Mouse (Mus musculus) liver, embryonic 16.5 days (tissue): Measurements from ENCODE around the gene Nup93. TPM values are rescaled to one million over a fixed set of nuclear protein-coding genes. Genes with fewer than 3 reads are reported as not detected.
A peak's percentile ranks its signal among the peaks of the same experiment; 100 is the strongest.

Source experiments
- ATAC-seq: fragments of 200-750 bp; cut with Nextera tagmentation; 2 replicates; pipeline ENCODE4 v1.8.0; 2017; ENCODE audit warnings: low read depth, mild to moderate bottlenecking, moderate number of reproducible peaks, moderate library complexity
- H3K27ac ChIP-seq: fragments of 300-500 bp; sonication (generic); 2 replicates; pipeline ENCODE4 v1.5.1; 2014; ENCODE audit warnings: mild to moderate bottlenecking, low read length
- H3K27me3 ChIP-seq: fragments of 300-500 bp; sonication (generic); 2 replicates; pipeline ENCODE4 v1.6.1; 2014; ENCODE audit warnings: low read depth, low read length, mixed read lengths; ENCODE audit not compliant: control insufficient read depth, insufficient read depth
- H3K36me3 ChIP-seq: fragments of 300-500 bp; sonication (generic); 2 replicates; pipeline ENCODE4 v1.6.1; 2014; ENCODE audit warnings: mild to moderate bottlenecking; ENCODE audit not compliant: control insufficient read depth, insufficient read depth
- H3K4me1 ChIP-seq: fragments of 300-500 bp; sonication (generic); 2 replicates; pipeline ENCODE4 v1.6.1; 2014; ENCODE audit warnings: low read depth, low read length, mixed read lengths; ENCODE audit not compliant: control insufficient read depth
- H3K4me2 ChIP-seq: fragments of 300-500 bp; sonication (generic); 2 replicates; pipeline ENCODE4 v1.6.1; 2014; ENCODE audit warnings: low read depth, low read length, mixed read lengths
- H3K4me3 ChIP-seq: fragments of 300-500 bp; sonication (generic); 2 replicates; pipeline ENCODE4 v1.5.1; 2014; ENCODE audit warnings: low read depth, mild to moderate bottlenecking, low read length
- H3K9ac ChIP-seq: fragments of 300-500 bp; sonication (generic); 2 replicates; pipeline ENCODE4 v1.6.1; 2014; ENCODE audit warnings: low read depth, low read length
- H3K9me3 ChIP-seq: fragments of 300-500 bp; sonication (generic); replicated peaks from 2 replicates; pipeline ENCODE4 v1.6.1; 2016; ENCODE audit warnings: low read length; ENCODE audit not compliant: control insufficient read depth
- WGBS: fragments of 180-500 bp; shearing (Covaris S2); extraction: QIAGEN DNeasy Blood & Tissue Kit; methylation state at CpG from one replicate; pipeline ENCODE4 v1.1.7; 2014; ENCODE audit not compliant: insufficient replicate concordance; 5-methylcytosine and 5-hydroxymethylcytosine counted together
- polyA plus RNA-seq: library from polyadenylated mRNA; unstranded; fragments of >200 nt; fragmentation: Nextera tagmentation; extraction: Ambion mirVana; gene quantifications from 2 replicates; pipeline ENCODE4 v1.2.1, GENCODE M21; 2015

The Nup93 gene
- polyA plus RNA-seq, 1 experiment from 2014 or later, result 34.0 TPM

DNA sequence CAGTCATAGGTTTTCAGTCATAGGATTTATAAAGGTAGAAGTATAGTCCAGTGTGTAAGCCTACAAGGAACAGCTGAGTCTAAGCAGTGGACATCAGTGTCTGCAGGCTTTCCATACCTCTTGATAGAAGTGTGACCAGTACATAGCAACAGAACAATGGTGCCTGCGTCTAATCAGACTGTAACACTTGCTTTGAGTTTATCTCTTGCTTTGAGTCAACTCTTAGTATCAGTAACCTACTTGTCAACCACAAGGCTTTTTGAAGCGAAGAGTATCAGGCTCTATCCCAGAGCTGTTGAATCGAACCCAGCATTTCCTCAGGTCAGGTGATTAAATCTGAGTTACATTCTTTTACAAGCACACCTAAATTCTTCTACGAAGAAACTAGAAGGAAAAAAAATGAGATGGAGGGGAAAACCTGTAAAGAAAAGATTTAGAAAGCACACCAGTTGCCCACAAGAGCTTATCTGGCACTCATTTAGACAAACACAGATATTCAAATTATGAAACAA is 25.9 kb downstream of the Nup93 start:
- Histone ChIP-seq H3K4me2 (no peak overlapping the region), H3K27ac (no peak overlapping the region), H3K4me1 (peaks cover 9% of the 10 kb centered on the region), H3K9me3 (no peaks in the 10 kb centered on the region), H3K4me3 (no peak overlapping the region), H3K36me3 (no peaks in the 10 kb centered on the region), H3K9ac (no peak overlapping the region), H3K27me3 (no peaks in the 10 kb centered on the region)
- peak; percentile 71 for ATAC-seq
- WGBS, result 22% methylated on average over 4 of the region's 4 CpGs

DNA sequence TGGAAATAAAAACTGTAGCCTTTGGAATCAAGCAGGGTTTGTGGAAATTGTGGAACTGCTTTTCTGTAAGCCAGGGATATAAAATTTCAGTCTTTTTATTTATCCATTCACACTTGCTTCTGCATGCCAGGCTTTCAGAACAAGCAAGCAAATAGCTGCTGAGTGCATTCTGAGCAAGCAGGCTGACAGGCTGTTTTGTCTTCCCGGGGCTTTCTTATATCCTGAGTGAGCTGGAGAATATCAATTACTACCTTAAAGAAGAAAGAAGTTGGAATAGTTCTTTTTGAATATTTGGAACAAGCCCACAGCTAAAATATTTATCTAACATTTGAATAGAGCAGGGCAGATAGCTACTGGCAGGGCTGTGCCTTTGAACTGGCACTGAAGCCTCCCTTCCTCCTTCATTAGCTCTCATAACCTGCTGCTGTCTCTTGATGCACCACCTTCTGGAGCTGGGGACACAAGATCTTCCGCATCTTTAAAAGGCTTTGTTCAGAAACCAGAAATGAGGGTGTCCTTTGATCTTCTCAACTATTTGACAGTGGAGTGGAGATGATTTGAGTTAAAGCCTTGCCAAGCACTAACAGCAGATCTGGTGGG is 35.6 kb downstream of the Nup93 start:
- ATAC-seq, result no peak
- Histone ChIP-seq H3K27ac (no peak overlapping the region), H3K4me2 (no peak overlapping the region), H3K4me3 (no peak overlapping the region), H3K36me3 (no peaks in the 10 kb centered on the region), H3K4me1 (no peaks in the 10 kb centered on the region), H3K9me3 (no peaks in the 10 kb centered on the region), H3K9ac (no peak overlapping the region), H3K27me3 (no peaks in the 10 kb centered on the region)
- WGBS, result 87% methylated on average over 2 of the region's 2 CpGs

DNA sequence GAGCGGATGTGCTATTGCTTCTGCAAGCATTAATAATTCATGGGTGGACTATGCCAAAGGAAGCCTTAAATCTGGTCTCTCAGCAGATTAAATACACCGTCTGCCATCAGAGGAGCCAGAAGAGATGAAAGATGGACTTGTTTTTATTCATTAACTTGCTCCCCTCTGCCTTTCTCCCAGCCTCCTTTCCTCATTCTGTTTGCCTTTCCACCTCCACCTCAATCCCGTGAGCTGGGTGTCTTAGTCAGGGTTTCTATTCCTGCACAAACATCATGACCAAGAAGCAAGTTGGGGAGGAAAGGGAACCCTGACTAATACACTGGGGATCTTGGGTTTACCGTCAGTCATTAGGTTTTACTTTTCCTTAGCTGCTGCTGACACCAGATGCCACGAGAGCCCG is 44.5 kb downstream of the Nup93 start:
- ATAC-seq, result no peak
- Histone ChIP-seq H3K27ac (no peak overlapping the region), H3K36me3 (no peaks in the 10 kb centered on the region), H3K27me3 (no peaks in the 10 kb centered on the region), H3K9me3 (no peaks in the 10 kb centered on the region), H3K4me2 (no peak overlapping the region), H3K4me3 (no peak overlapping the region), H3K9ac (no peak overlapping the region), H3K4me1 (no peaks in the 10 kb centered on the region; the same call in 1 of the 2 replicates)
- 77% methylated on average over 6 of the region's 6 CpGs for WGBS

DNA sequence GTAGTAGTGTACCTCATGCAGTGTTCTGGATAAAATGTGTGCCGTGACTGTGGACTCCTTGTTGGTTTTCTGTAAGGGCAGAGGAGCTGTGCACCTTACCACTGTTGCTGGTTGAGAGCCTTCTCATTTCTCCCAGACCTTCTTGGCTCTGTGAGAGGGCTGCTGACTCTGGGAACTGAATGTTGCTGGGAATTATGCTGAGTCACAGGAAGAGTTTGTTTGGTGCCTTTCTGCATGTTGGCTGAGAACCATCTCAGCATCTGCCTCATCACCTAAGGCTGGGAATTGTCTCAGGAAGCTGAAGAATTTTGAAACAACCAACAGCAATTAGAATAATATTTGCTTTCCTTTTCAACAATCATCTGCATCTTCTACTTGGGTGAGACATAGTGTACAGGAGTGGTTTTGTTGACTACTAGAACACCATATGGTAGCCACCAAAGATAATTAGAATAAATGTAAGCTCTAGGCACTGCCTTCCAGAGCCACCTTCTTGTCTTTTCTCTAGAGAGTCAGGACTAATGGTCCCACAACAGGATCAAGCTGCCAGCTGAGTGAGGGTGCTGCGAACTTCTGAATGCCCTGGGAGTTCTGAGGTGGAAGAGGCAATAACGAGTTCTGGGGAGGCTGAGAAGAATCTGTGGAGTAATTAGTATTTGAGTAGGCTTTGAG is 48.4 kb downstream of the Nup93 start:
- Histone ChIP-seq H3K4me1 (no peaks in the 10 kb centered on the region; the same call in 1 of the 2 replicates), H3K4me2 (no peak overlapping the region), H3K36me3 (no peaks in the 10 kb centered on the region), H3K27me3 (no peaks in the 10 kb centered on the region), H3K9ac (no peak overlapping the region), H3K4me3 (no peak overlapping the region), H3K27ac (no peak overlapping the region), H3K9me3 (no peaks in the 10 kb centered on the region)
- ATAC-seq, result no peak
- 68% methylated on average over 3 of the region's 3 CpGs for WGBS

DNA sequence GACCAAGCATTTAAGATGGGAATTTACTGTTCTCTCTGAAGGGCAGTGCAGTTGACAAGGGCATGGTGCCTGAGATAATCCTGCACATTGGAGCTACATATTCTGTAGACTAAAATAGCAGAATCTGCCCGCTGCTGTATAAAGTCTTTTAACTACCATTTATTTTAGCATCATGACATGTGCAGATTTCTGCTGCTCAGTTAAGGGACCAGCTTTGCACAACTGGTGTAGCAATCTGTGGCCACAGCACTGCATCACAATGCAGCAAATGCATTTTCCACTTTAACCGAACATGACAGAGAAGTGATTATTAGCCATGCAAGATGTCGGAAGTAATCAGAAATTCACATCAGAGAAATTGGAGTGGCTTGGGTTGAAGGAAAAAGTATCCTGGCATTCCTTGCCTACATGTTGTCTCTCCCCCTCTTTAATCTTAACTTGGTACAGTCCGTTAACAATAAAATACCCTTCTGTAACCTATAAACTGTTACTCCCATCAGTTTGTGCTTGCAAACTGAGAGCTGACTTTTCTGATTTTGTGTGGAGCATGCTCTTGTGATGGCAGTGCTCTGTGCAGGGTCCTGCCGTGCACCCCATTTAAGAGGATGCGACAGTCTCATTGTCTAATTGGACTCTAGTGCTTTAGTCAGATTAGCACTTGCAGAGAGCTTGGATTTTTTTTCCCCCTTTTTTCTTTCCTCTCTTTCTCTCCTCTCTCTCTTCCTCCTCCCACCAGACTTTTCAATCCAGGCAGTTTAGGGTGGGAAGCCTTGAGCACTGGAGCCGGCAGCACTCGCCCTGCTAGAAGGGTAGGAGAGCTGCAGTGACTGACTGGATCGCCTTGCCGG is 52.2 kb downstream of the Nup93 start:
- H3K4me2 ChIP-seq, result no peak overlapping the region
- H3K4me1 ChIP-seq, result no peaks in the 10 kb centered on the region; the same call in 1 of the 2 replicates
- no peak overlapping the region for H3K9ac ChIP-seq
- H3K27me3 ChIP-seq, result no peaks in the 10 kb centered on the region
- H3K36me3 ChIP-seq, result no peaks in the 10 kb centered on the region
- WGBS, result 73% methylated on average over 10 of the region's 10 CpGs
- no peak overlapping the region for H3K4me3 ChIP-seq
- no peak overlapping the region for H3K27ac ChIP-seq
- no peak for ATAC-seq
- no peaks in the 10 kb centered on the region for H3K9me3 ChIP-seq

DNA sequence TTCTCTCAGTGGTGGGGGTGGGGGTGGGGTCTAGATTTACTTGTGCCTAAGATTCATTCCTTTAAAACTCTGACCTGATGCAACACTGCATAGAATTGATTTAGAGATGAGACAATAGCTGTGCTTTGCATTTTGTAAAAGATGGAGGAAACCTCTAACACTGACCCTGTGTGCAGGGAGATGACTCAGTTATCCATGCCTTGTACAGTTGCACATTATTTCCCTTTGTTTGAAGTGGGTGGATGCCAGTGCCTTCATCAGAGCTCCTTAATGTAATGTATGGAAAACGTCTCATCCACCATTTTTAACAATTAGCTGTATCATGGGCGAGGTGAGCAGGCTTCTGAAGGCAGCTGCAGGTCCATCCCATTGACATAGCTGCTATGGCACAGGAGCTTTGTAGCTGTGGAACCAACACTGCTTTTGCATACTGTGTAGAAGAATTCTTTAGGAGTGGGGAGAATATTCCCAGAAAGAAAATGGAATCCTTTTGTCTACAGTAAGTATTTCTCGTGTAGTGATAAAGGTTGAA is 54.1 kb downstream of the Nup93 start:
- no peak overlapping the region for H3K27ac ChIP-seq
- no peaks in the 10 kb centered on the region for H3K4me1 ChIP-seq
- no peak overlapping the region for H3K4me3 ChIP-seq
- WGBS, result 55% methylated on average over 3 of the region's 3 CpGs
- H3K36me3 ChIP-seq, result no peaks in the 10 kb centered on the region
- H3K27me3 ChIP-seq, result no peaks in the 10 kb centered on the region
- ATAC-seq, result no peak
- H3K9me3 ChIP-seq, result no peaks in the 10 kb centered on the region
- no peak overlapping the region for H3K9ac ChIP-seq
- H3K4me2 ChIP-seq, result no peak overlapping the region

DNA sequence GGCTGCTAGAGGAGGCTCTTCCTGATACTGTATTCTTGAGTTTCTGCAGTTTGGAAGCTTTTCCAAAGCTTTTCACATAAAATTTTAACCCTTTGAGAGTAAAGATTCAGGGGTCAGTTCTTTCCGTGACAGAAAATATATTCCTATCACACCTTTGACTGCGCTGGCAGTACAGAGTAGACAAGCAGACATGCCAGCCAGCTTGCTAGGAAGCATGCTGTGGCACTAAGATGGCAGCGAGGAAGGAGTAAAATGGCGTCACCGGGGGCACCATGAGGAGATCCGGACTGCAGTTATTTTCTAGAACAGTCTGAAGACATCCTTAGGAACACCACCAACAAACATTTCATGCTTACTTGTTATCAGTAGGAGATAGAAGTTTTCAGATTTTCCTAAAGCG is 55.9 kb downstream of the Nup93 start:
- H3K9ac ChIP-seq, result no peak overlapping the region
- no peak overlapping the region for H3K27ac ChIP-seq
- 75% methylated on average over 7 of the region's 7 CpGs for WGBS
- no peaks in the 10 kb centered on the region for H3K36me3 ChIP-seq
- H3K9me3 ChIP-seq, result no peaks in the 10 kb centered on the region
- H3K27me3 ChIP-seq, result no peaks in the 10 kb centered on the region
- H3K4me3 ChIP-seq, result no peak overlapping the region
- no peaks in the 10 kb centered on the region for H3K4me1 ChIP-seq
- ATAC-seq, result no peak
- H3K4me2 ChIP-seq, result no peak overlapping the region

DNA sequence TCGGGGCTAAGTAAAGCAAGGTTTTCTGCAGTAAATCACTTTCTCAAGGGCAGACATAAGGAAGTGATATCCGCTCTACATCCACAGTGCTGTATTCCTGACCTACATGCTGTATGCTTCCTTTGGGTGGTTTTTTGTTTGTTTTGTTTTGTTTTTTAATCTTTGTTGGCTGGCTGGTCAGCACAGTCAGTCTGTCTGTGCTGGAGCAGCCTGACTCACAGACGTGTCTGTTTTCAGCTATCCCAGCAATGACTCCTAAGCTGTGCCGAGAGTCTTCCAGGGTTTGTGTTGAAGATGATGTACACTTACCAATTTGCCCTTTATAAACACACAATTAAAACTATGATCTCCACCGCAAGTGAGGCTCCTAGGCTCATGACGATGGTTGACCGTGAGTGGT is 56.7 kb downstream of the Nup93 start:
- Histone ChIP-seq H3K36me3 (no peaks in the 10 kb centered on the region), H3K27ac (no peak overlapping the region), H3K27me3 (no peaks in the 10 kb centered on the region), H3K9me3 (no peaks in the 10 kb centered on the region), H3K4me3 (no peak overlapping the region), H3K9ac (no peak overlapping the region), H3K4me1 (no peaks in the 10 kb centered on the region), H3K4me2 (no peak overlapping the region)
- ATAC-seq, result no peak
- 80% methylated on average over 7 of the region's 7 CpGs for WGBS
